Mouse (Mus musculus): ENCODE results near the gene Rars. TPM values are rescaled to one million over a fixed set of nuclear protein-coding genes. Genes with fewer than 3 reads are reported as not detected.
"Not testable (repeated sequence)": the region's sequence is repeated elsewhere in the genome, so short reads cannot be mapped to it uniquely, and the experiment has no call there.

Gene Rars
- total RNA-seq, 2 experiments from 2014 or later: 21.6 to 35.6 TPM

DNA sequence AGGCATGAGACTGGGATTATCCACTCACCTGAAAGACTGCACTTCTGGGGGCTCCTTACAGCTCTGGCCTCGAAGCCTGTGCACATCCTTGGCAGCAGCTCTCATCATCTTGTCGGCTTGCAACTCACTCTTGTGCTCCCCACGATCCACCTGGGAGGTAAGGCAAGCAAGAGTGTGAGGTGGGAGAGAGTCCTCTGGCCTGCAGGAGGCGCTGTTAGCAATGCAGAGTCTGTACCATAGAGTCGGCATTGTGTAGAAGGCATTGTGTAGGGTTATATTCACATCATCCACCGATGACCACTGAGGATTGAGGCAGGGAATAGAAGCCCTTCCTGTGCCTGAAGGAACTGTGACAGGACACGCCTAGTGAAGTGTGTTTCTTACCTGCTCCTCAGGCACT lies 6.0 kb upstream of the Rars start:
- ATAC-seq (replicated peaks; ENCODE audit: low FRiP score, poor library complexity, severe bottlenecking): no peak

- ATAC-seq (replicated peaks; ENCODE audit: low FRiP score, poor library complexity, severe bottlenecking): peak; percentile 91
These were observed 4.3 kb upstream of the Rars start for GRCm38 (mm10) chr11:35838345-35839338.

DNA sequence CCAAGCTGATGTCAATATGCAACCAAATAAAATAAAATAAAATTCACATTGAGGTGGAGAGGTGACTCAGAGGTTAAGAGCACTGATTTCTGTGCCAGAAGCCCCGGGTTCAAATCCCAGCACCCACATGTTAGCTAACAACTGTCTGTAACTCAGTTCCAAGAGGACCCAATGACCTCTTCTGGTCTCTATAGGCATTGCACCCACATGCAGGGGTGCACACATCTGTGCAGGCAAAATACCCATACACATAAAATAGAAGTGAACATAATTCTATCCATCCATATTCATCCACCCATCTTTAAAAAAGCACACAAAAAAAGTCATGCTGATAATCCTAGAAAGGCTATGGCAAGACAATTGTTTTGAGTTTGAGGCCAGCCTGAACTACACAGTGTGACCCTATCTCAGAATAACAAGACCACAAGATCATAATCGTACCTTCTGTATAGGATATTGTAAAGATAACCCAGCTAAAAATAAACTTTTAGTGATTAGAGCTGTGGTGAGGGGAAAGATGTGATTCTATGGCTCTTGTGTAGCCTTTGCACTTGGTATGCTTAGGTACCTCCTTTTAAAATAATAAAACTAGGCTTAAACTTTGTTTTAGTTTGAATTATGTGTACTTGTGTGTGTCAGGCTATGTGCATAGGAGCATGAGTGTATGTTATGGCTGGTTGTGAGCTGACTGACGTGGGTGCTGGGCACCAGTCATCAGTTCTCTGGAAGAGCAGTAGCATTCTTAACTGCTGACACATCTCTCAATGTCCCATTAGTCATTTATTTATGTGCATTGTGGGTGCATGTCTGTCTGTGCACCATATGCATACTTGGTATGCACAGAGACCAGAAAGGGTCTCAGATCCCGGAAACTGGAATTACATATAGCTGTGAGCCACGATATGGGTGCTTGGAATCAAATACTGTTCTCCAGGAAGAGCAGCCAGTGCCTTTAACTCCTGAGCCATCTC lies 3.1 kb upstream of the Rars start:
- ATAC-seq (replicated peaks; ENCODE audit: low FRiP score, poor library complexity, severe bottlenecking): no peak

DNA sequence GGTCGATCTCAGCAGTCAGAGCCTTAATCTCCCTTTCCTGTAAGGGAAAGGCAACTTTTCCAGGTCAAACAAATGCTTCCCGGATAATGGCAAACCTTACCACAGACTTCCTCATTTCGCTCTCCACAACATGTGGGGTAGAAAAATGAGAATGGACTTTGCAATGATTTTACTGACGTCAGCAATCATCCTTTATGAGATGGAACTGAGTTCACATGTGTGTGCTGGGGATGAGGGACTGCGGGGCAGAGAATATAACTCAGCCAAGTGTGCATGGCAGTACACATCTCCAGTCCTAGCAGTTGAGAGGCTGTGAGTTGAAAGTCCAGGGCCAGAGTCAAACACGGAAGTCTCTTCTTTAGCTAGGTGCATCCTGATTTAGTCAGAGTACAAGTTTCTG lies 1.0 kb downstream of the Rars start:
- ATAC-seq (replicated peaks; ENCODE audit: low FRiP score, poor library complexity, severe bottlenecking): no peak

- ATAC-seq (replicated peaks; ENCODE audit: low FRiP score, poor library complexity, severe bottlenecking): no peak
These were observed 2.2 kb downstream of the Rars start for GRCm38 (mm10) chr11:35832139-35832538.

- no peak for ATAC-seq (replicated peaks; ENCODE audit: low FRiP score, poor library complexity, severe bottlenecking)
These were observed 6.6 kb downstream of the Rars start for GRCm38 (mm10) chr11:35827714-35828113.

DNA sequence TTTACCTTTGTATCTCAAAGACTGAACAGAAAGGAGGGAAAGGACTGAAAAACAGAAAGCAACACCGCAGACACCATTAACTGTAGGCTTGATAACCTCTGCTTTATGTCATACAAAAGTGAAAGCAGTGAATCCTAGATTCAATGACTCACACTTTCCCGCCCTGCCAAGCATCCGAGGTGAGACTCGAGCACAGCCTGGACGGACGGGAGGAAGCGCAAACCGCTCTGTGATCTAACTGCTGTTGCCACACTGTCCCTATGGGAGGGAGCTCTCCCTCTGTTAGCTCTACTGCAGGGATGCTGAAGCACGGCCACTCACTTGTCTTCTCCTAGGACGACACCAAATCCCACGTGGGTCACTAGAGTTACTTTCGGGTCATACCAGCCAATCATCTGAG lies 18.0 kb downstream of the Rars start:
- no peak for ATAC-seq (replicated peaks; ENCODE audit: low FRiP score, poor library complexity, severe bottlenecking)

- no peak for ATAC-seq (replicated peaks; ENCODE audit: low FRiP score, poor library complexity, severe bottlenecking)
These were observed 22.8 kb downstream of the Rars start for GRCm38 (mm10) chr11:35811458-35811857.

DNA sequence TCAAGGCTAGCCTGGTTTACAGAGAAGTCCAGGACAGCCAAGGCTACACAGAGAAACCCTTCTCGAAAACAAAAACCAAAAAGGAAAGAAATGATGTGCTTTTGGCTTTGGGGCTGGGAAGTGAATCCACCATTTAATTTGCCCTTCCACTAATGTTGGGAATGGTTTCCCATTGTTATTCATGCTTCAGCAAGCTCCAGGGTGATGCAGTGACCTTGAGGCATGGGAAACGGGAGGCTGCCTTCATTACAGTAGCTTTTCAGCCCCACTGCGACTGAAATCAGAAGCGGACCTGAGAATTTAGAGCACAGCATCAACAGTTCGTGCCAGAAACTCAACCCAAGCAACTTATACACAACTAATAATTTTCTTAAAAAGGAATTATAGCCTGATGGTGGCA lies 33.0 kb downstream of the Rars start:
- no peak for ATAC-seq (replicated peaks; ENCODE audit: low FRiP score, poor library complexity, severe bottlenecking)

GRCm38 (mm10) chr11:35798874-35799273 lies 35.4 kb downstream of the Rars start, which contains the start of gene Fbll1:
Gene Fbll1, minus strand, starts transcription at chr11:35798884.
- no peak for ATAC-seq (replicated peaks; ENCODE audit: low FRiP score, poor library complexity, severe bottlenecking)

- ATAC-seq (replicated peaks; ENCODE audit: low FRiP score, poor library complexity, severe bottlenecking): no peak
These were observed 35.8 kb downstream of the Rars start for GRCm38 (mm10) chr11:35798495-35798820.

DNA sequence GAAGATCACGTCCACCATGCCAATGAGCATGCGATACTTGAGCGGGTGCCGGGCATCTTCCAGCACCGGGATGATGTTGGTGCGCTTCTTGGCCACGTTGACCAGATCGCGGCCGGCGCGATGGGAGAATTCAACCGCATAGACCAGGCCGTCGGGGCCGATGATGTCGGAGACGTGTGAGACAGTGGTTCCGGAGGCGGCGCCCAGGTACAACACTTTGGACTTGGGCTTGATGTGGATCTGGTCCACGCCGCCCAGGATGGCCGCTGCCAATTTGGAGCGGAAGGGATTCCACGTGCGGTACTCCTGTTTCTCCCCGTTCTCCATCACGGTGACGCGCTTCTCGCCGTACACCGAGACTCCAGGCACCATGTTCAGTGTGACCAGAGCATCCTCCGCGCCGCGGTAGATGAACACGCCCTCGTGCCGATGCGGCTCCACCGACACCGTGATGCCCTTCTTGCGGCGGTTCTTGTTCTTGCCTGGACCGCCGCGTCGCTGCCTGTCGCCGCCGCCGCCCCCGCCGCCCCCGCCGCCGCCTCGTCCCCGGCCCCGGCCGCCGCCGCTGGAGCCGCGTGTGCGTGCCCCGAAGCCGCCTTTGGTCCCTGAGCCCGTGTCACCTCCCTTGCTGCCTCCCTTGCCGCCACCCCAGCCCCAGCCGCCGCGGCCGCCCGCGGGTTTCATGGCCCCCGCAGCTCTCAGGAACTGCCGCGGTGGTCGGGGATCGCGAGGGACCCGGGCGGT lies 36.4 kb downstream of the Rars start:
- ATAC-seq (replicated peaks; ENCODE audit: low FRiP score, poor library complexity, severe bottlenecking): no peak

- not testable (repeated sequence) for ATAC-seq (replicated peaks; ENCODE audit: low FRiP score, poor library complexity, severe bottlenecking)
These were observed 41.5 kb downstream of the Rars start for GRCm38 (mm10) chr11:35792800-35793199.

DNA sequence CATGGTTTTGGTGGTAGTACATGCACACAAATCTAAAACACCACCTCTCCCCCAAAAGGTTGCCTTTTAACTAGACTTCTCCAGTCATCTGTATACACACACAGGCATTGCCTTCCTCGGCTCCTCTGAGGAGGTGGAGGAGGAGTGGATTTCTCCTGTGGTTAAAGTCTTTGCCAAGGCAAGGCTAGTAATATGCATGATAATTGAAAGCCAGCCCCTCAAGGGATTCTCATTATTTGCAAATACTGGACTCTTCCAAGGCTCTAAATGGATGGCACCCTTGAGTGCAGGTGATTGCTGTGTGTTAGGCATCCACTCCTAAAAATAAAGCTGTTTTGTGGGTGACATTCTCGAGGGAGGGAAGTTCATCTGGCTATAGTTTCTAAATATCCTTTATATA lies 45.9 kb downstream of the Rars start:
- ATAC-seq (replicated peaks; ENCODE audit: low FRiP score, poor library complexity, severe bottlenecking): no peak

- no peak for ATAC-seq (replicated peaks; ENCODE audit: low FRiP score, poor library complexity, severe bottlenecking)
These were observed 49.8 kb downstream of the Rars start for GRCm38 (mm10) chr11:35784537-35784936.

GRCm38 (mm10) chr11:35784002-35784401 lies 50.3 kb downstream of the Rars start:
- no peak for ATAC-seq (replicated peaks; ENCODE audit: low FRiP score, poor library complexity, severe bottlenecking)

DNA sequence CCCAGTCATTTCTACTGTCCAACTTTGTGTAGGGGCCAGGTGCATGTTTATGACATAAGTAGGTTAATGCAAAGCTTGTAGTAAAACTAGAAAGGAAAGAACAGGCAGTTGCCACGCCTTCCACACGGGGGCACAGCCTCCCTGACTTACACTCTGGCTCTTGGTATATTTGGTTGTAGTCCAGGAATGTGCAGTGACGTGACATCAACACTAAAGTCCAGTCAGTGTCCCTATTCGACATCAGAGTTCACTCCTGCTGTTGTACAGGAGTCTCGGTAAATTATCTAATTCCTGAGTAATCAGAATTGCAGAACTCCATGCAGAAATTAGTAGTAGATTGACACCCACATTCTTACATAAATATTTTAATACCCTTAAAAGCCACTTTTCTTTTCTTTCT lies 51.3 kb downstream of the Rars start:
- no peak for ATAC-seq (replicated peaks; ENCODE audit: low FRiP score, poor library complexity, severe bottlenecking)

GRCm38 (mm10) chr11:35782444-35782843 lies 51.9 kb downstream of the Rars start:
- no peak for ATAC-seq (replicated peaks; ENCODE audit: low FRiP score, poor library complexity, severe bottlenecking)

DNA sequence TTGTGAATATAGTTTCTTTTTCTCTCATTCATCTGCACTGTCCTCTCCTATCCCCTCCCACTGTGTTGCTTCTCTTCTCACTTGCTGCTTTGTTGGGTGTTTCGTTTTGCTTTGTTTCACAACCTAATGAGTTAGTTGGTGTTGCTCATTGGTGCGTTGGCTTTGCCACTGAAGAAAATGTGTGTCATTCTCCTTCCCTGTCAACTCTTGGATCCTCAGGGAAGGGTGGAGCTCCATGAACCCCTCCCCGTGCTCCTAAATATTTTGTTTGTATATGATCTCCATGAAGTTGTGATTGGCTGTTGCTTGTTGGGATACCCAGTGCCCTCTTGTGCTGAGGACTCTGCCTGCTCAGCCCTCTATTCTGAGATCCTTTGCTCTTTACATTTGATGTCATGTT lies 54.0 kb downstream of the Rars start:
- ATAC-seq (replicated peaks; ENCODE audit: low FRiP score, poor library complexity, severe bottlenecking): no peak

- no peak for ATAC-seq (replicated peaks; ENCODE audit: low FRiP score, poor library complexity, severe bottlenecking)
These were observed 57.9 kb downstream of the Rars start for GRCm38 (mm10) chr11:35776452-35776851.
